Mouse (Mus musculus): ENCODE results near the gene Nagpa. TPM values are rescaled to one million over a fixed set of nuclear protein-coding genes. Genes with fewer than 3 reads are reported as not detected.

Nagpa gene
- total and polyA plus RNA-seq, 2 experiments from 2014 or later: 7.4 to 8.5 TPM

DNA sequence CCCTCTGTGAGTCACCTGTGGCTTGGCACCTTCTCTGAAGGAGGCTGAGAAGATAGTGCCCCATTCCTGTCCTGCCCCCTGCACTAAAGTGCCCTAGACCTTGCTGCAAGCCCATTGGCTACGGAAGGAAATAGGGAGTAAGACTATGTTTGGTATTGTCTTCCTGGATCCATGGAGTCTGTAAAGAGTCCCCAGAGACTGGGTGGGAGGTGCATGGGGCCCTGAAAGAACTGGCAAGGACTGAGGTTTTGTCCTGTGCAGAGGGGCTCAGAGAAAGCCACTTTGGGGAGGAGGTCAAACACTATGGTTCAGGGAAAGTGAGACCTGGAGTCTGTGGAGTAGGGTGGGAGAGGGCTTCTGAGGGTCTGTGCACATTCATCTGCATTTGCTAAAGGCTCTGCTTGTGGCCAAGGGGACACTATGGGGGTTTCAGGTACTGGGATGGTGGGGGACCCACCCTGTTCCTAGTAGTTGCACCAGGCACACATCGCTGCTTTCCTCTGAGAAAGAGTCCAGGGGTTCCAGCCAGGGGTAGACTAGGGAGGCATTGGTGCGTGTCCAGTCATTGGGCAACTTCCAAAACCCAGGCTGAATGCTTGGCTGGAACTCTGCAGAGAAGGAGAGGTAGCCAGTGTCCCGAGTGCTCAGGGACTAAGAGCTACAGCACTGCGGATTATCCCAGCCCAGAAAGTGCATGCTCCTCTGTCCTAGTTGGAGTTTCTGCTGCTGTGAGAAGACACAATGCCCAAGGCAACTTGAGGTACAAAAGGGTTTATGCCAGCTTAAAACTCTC, 13.7 kb upstream of the Nagpa start:
- Histone ChIP-seq H3K27ac (no peak overlapping the region), H3K36me3 (ENCODE audit: insufficient read depth, low read length) (no peaks in the 10 kb centered on the region), H3K4me1 (ENCODE audit: insufficient read depth, low read length) (no peaks in the 10 kb centered on the region), H3K27me3 (ENCODE audit: insufficient read depth, low read length) (0 out of 2 replicates have a peak, but pooled peaks cover 4% of the 10 kb centered on the region), H3K9ac (replicated peaks; ENCODE audit: low read length) (no peak overlapping the region), H3K9me3 (ENCODE audit: low read length) (no peaks in the 10 kb centered on the region), H3K4me2 (ENCODE audit: low read depth, low read length) (no peak overlapping the region), H3K4me3 (ENCODE audit: low read length) (no peak overlapping the region)
- no peak for ATAC-seq
- DNase-seq (ENCODE audit: low spot score): no peak
- 63% methylated on average over 5 of the region's 5 CpGs for WGBS
- TF ChIP-seq CTCF (IDR thresholded peaks at IDR 0.05; ENCODE audit: low read depth): no peak

GRCm38 (mm10) chr16:5216686-5217085, 12.9 kb upstream of the Nagpa start:
- H3K36me3 ChIP-seq (ENCODE audit: insufficient read depth, low read length): no peaks in the 10 kb centered on the region
- no peaks in the 10 kb centered on the region for H3K9me3 ChIP-seq (ENCODE audit: low read length)
- H3K4me2 ChIP-seq (ENCODE audit: low read depth, low read length): no peak overlapping the region
- WGBS: 70% methylated on average over 6 of the region's 6 CpGs
- no peak overlapping the region for H3K27ac ChIP-seq
- H3K27me3 ChIP-seq (ENCODE audit: insufficient read depth, low read length): no peaks in the 10 kb centered on the region
- no peak overlapping the region for H3K9ac ChIP-seq (replicated peaks; ENCODE audit: low read length)
- ATAC-seq: no peak
- no peak overlapping the region for H3K4me3 ChIP-seq (ENCODE audit: low read length)
- TF ChIP-seq CTCF (IDR thresholded peaks at IDR 0.05; ENCODE audit: low read depth): no peak
- H3K4me1 ChIP-seq (ENCODE audit: insufficient read depth, low read length): no peaks in the 10 kb centered on the region
- DNase-seq (ENCODE audit: low spot score): no peak

DNA sequence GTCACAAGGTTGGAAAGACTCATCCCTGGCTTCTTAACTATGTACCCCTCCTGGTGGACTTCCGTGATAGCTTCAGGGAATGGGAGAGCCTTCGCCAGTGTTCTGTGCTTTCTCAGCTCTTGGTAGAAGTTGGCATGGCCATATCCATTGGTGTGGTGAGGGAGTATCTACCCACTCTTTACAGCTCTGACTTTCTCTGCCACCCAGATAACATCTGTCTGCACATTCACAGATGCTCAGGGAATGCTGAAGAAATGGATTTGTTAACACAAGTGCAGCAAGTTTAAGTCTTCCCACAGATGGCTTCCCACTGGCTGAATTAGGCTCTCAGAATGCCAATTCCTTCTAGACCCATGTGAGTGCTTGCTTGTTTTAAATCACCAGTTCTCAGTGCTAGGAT, 10.3 kb upstream of the Nagpa start:
- no peak overlapping the region for H3K4me3 ChIP-seq (ENCODE audit: low read length)
- 94% methylated on average over 2 of the region's 2 CpGs for WGBS

DNA sequence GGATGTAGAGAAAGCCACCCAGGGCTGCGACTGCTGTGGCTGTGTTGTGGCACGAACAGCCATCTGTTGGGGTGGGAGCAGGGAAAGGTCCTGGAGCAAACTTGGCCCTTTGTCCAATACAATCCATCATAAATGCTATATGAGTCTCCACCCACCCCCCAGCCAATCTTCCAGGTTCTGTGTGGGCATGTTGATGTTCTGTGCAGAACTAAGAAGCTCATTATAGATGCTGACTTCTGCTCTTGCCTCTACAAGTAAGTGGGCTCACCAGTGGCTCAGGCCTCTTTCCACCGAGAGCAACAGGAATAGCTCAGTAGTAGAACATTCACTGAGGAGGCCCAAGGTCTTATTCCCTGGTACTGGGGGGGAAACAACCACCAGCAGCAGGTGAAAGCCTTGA, 8.3 kb upstream of the Nagpa start:
- no peak overlapping the region for H3K4me2 ChIP-seq (ENCODE audit: low read depth, low read length)
- H3K4me3 ChIP-seq (ENCODE audit: low read length): no peak overlapping the region
- no peak overlapping the region for H3K27ac ChIP-seq
- no peak for ATAC-seq
- DNase-seq (ENCODE audit: low spot score): no peak
- WGBS: 87% methylated on average over 3 of the region's 3 CpGs
- H3K36me3 ChIP-seq (ENCODE audit: insufficient read depth, low read length): no peaks in the 10 kb centered on the region
- no peak overlapping the region for H3K9ac ChIP-seq (replicated peaks; ENCODE audit: low read length)
- TF ChIP-seq CTCF (IDR thresholded peaks at IDR 0.05; ENCODE audit: low read depth): no peak
- H3K4me1 ChIP-seq (ENCODE audit: insufficient read depth, low read length): no peaks in the 10 kb centered on the region
- 0 out of 2 replicates have a peak, but pooled peaks cover 3% of the 10 kb centered on the region for H3K27me3 ChIP-seq (ENCODE audit: insufficient read depth, low read length)
- no peaks in the 10 kb centered on the region for H3K9me3 ChIP-seq (ENCODE audit: low read length)

More for the DNA sequence above, 10.3 kb upstream of the Nagpa start:
- H3K4me2 ChIP-seq (ENCODE audit: low read depth, low read length): no peak overlapping the region
- H3K27me3 ChIP-seq (ENCODE audit: insufficient read depth, low read length): 0 out of 2 replicates have a peak, but pooled peaks cover 3% of the 10 kb centered on the region
- H3K4me1 ChIP-seq (ENCODE audit: insufficient read depth, low read length): no peaks in the 10 kb centered on the region
- no peaks in the 10 kb centered on the region for H3K9me3 ChIP-seq (ENCODE audit: low read length)
- no peak overlapping the region for H3K9ac ChIP-seq (replicated peaks; ENCODE audit: low read length)
- ATAC-seq (no peak), DNase-seq (ENCODE audit: low spot score) (no peak)
- TF ChIP-seq CTCF (IDR thresholded peaks at IDR 0.05; ENCODE audit: low read depth): no peak
- H3K27ac ChIP-seq: no peak overlapping the region
- H3K36me3 ChIP-seq (ENCODE audit: insufficient read depth, low read length): no peaks in the 10 kb centered on the region

GRCm38 (mm10) chr16:5210365-5210764, 6.6 kb upstream of the Nagpa start:
- H3K27me3 ChIP-seq (ENCODE audit: insufficient read depth, low read length): 0 out of 2 replicates have a peak, but pooled peaks cover 3% of the 10 kb centered on the region
- H3K27ac ChIP-seq: no peak overlapping the region
- H3K4me2 ChIP-seq (ENCODE audit: low read depth, low read length): no peak overlapping the region
- H3K36me3 ChIP-seq (ENCODE audit: insufficient read depth, low read length): no peaks in the 10 kb centered on the region
- no peaks in the 10 kb centered on the region for H3K9me3 ChIP-seq (ENCODE audit: low read length)
- WGBS: 73% methylated on average over 2 of the region's 2 CpGs
- no peak overlapping the region for H3K4me3 ChIP-seq (ENCODE audit: low read length)
- ATAC-seq (no peak), DNase-seq (ENCODE audit: low spot score) (no peak)
- H3K9ac ChIP-seq (replicated peaks; ENCODE audit: low read length): no peak overlapping the region
- no peak for TF ChIP-seq CTCF (IDR thresholded peaks at IDR 0.05; ENCODE audit: low read depth)
- no peaks in the 10 kb centered on the region for H3K4me1 ChIP-seq (ENCODE audit: insufficient read depth, low read length)

GRCm38 (mm10) chr16:5206051-5206450, 2.2 kb upstream of the Nagpa start:
- Histone ChIP-seq H3K4me3 (ENCODE audit: low read length) (no peak overlapping the region), H3K4me2 (ENCODE audit: low read depth, low read length) (no peak overlapping the region), H3K4me1 (ENCODE audit: insufficient read depth, low read length) (peaks cover 11% of the 10 kb centered on the region; the same call in 1 of the 2 replicates), H3K27ac (no peak overlapping the region), H3K27me3 (ENCODE audit: insufficient read depth, low read length) (0 out of 2 replicates have a peak, but pooled peaks cover 3% of the 10 kb centered on the region), H3K9ac (replicated peaks; ENCODE audit: low read length) (no peak overlapping the region), H3K9me3 (ENCODE audit: low read length) (no peaks in the 10 kb centered on the region), H3K36me3 (ENCODE audit: insufficient read depth, low read length) (no peaks in the 10 kb centered on the region)
- DNase-seq (ENCODE audit: low spot score): no peak
- no peak for TF ChIP-seq CTCF (IDR thresholded peaks at IDR 0.05; ENCODE audit: low read depth)
- no peak for ATAC-seq
- WGBS: 71% methylated on average over 5 of the region's 5 CpGs

GRCm38 (mm10) chr16:5205431-5205970, 1.7 kb upstream of the Nagpa start:
- 93% methylated on average over 5 of the region's 5 CpGs for WGBS
- no peak overlapping the region for H3K4me2 ChIP-seq (ENCODE audit: low read depth, low read length)

More at GRCm38 (mm10) chr16:5205431-5205970, 1.7 kb upstream of the Nagpa start:
- H3K9me3 ChIP-seq (ENCODE audit: low read length): no peaks in the 10 kb centered on the region
- TF ChIP-seq CTCF (IDR thresholded peaks at IDR 0.05; ENCODE audit: low read depth): no peak
- peaks cover 11% of the 10 kb centered on the region; the same call in 1 of the 2 replicates for H3K4me1 ChIP-seq (ENCODE audit: insufficient read depth, low read length)
- H3K36me3 ChIP-seq (ENCODE audit: insufficient read depth, low read length): no peaks in the 10 kb centered on the region
- no peak overlapping the region for H3K9ac ChIP-seq (replicated peaks; ENCODE audit: low read length)
- H3K27ac ChIP-seq: no peak overlapping the region
- ATAC-seq (no peak), DNase-seq (ENCODE audit: low spot score) (no peak)
- H3K27me3 ChIP-seq (ENCODE audit: insufficient read depth, low read length): 0 out of 2 replicates have a peak, but pooled peaks cover 3% of the 10 kb centered on the region
- H3K4me3 ChIP-seq (ENCODE audit: low read length): no peak overlapping the region
